Mouse (Mus musculus) right cerebral cortex, postnatal 10 days (tissue): ENCODE measurements at regions not wholly inside any gene's neighbourhood (a gene's known extent, or its start where the extent isn't known, plus 50 kb on each side); places are given as distances from the start of the nearest gene placed in this dataset.

Source experiments
- DNase-seq, 2 experiments: peaks; one replicate each; pipeline ENCODE4 v3.0.0; 2021; ENCODE audit warnings: low spot score in 2 of 2

GRCm38 (mm10) chr12:16189441-16189840 lies 372.7 kb upstream of the Trib2 start:
- no peak for DNase-seq

- no peak for DNase-seq
Observed at GRCm38 (mm10) chr12:16185976-16186515, 369.3 kb upstream of the Trib2 start.

DNA sequence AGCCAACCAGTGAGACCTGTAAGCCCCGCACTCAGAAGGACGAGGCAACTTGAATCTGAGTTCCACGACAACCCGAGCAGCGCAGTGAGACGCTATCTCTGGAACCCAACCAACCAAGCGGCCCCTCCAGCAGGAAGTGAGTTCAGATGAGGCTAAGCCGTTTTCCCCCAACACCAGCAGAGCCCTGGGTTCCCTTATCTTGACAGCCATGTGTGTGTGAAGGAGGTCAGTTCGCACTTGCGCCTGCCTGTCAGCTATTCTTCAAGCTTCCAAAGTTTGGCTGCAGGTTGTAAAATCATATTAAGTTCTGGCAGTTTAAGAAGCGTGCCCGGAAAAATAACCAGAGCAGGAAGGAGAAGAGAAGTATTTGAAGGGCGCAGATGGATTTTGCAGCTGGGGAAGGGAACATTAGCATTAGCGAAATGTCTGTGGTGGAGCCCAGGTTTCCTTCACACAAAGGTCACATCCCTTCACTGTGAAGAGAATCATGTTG lies 368.8 kb upstream of the Trib2 start:
- no peak for DNase-seq

GRCm38 (mm10) chr12:16183055-16183454 lies 366.3 kb upstream of the Trib2 start:
- no peak for DNase-seq

GRCm38 (mm10) chr12:16181599-16181998 lies 364.9 kb upstream of the Trib2 start:
- DNase-seq = no peak

DNA sequence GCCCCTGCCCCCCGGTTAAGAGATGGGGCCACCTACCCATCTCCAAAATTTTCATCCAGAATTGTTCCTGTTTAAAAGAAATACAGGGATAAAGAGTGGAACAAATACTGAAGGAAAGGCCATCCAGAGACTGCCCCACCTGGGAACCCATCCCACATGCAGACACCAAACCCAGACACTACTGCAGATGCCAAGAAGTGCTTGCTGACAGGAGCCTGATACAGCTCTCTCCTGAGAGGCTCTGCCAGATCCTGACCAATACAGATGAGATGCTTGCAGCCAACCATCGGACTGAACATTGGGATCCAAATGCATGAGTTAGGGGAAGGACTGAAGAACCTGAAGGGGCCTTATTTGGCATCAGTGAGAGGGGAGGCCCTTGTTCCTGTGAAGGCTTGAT lies 363.2 kb upstream of the Trib2 start:
- DNase-seq = no peak

- DNase-seq = no peak
Observed at GRCm38 (mm10) chr12:16176326-16176725, 359.6 kb upstream of the Trib2 start.

GRCm38 (mm10) chr12:16172176-16172575 lies 355.5 kb upstream of the Trib2 start:
- DNase-seq = no peak

DNA sequence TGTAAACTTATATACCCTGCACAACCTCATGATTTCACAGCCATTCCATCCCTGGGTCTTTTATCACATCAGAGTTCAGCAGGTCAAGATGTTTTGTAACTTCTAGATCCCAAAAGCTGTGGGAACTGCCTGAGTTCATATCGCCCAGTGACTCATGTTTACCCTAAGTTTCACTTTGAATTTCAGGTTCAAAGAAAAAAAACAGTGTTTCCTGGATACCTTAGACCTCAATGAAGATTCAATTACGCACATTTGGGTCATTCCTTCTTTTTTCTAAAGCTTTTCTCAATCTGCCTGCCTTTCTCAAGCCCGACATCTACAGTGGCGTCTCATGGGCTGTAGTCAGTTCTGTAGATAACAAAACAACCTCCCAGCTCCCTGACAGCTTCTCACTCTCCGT lies 354.9 kb upstream of the Trib2 start:
- no peak for DNase-seq

DNA sequence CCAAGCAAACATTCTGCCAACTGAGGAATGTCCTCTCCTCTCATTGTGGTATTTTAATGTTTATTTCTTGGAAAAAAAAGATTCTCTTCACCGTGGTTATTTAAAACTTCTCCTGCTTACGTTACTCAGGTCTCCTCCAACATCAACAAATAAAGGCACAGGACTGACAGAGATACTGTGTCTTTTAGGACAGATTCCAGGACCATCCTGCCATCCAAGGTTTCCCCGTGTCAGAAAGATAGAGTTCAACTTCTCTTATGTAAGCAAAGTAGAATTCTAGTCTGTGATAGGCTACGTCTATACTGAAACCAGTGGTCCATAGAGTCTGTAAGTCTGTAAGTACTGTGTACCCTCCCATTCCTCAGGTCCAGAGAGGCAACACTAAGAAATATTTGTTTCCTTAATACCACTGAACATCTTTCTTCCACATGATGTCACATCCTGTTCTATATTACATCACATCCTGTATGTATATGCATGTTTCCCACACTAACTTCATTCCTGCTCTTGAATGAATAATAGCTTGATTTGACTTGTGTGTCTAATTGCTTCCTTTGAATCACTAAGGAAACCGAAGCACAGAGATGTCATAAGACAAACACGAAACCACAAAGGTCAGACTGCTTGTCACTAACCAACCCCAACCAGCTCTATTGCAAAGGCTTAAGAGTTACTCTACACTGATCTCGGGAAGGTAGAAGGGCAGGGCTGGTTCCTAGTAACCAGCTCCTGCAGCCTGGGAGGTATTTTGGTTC lies 353.2 kb upstream of the Trib2 start:
- DNase-seq = no peak

- no peak for DNase-seq
Observed at GRCm38 (mm10) chr12:16167793-16168343, 351.1 kb upstream of the Trib2 start.

- DNase-seq = no peak
Observed at GRCm38 (mm10) chr12:16165126-16165525, 348.4 kb upstream of the Trib2 start.

DNA sequence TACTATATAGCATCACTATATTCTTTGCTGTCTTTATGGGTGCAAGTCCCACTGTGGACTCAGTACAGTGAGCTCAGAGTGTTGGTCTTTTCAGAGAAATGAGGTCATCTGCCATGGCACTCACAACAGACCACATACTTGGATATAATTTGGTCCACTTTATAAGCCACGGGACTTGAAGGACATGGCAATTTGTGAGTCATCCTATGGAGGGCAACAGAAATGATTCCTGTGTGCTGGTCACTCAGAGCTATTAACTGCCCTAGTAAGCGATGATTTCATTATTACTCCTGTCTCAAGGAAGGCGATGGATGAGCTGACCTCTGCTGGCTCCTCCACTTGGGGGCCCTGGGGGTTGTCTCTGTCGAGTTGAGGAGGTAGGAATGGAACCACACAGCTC lies 345.2 kb upstream of the Trib2 start:
- DNase-seq = no peak

DNA sequence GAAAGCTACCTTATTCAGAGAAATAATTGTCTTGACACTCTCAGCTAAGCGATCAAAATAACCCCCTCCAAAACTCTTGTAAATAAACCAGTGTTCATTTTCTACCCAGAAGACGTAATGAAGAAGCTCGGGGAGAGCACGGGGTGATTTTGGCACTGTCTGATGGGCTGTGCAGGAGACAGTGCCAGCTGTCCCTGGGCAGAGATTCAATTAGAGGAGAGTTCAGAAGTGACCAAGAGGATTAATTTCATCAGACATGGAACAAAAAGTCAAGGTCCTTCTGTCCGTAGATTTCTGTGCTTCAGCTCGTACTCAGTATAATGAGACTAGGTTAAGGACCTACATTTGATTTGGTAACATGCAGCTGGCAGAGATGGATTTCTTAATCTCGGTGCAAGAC lies 341.2 kb upstream of the Trib2 start:
- no peak for DNase-seq

DNA sequence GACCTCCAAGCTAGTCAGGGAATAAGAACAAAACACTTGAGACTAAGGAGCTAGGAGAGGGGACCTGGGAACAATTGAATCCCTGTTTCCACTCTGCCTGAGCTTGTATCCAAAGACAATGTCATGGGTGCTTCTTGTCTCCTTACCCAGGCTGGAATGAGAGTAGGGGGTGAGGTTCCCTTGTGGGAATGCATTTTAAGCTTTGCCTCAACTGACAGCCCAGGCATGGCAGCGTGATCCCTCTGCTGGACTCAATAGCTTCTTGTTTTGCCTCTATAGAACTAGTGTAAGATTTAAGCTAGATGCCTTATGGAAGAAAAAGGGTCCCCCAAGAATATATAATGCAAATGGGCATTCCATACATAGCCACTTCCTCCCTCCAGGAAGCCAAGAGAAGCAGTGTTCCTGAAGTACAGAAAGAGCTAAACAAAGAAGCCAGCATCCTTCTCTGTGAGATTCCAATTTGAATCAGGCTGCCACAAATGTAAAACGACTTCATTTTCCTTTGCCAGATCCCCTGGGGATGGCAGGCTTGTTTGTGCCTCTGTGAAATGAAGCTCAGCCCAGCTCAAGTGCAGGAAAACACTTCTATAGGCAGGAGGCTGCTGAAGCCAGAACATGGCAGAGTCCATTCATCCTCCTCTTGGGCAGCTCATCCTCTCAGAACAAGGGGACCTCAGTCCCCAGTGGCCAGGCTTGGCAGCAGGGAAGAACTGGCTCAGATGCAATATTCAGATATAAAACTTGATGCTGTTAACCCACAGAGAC lies 339.3 kb upstream of the Trib2 start:
- DNase-seq = peak; percentile 60 to 72

DNA sequence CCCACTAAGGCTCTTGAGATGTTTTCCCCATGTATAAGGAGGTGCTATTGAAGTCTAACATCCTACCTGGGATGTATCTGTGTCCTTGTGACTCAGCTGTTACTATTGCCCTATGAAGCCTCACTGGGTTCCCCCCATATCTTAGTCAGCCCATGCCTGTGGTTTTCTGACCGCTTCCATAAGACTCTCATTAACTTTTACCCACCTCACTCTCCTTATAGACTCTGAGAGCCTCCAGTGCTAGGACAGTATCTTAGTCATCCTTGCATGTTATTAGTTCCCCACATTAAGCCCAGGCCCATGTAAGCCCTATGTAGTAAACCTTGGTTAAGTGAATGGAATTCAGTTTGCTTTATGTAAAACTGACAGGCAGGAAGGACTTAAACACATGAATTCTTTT lies 337.5 kb upstream of the Trib2 start:
- no peak for DNase-seq

GRCm38 (mm10) chr12:16152108-16152507 lies 335.4 kb upstream of the Trib2 start:
- no peak for DNase-seq

DNA sequence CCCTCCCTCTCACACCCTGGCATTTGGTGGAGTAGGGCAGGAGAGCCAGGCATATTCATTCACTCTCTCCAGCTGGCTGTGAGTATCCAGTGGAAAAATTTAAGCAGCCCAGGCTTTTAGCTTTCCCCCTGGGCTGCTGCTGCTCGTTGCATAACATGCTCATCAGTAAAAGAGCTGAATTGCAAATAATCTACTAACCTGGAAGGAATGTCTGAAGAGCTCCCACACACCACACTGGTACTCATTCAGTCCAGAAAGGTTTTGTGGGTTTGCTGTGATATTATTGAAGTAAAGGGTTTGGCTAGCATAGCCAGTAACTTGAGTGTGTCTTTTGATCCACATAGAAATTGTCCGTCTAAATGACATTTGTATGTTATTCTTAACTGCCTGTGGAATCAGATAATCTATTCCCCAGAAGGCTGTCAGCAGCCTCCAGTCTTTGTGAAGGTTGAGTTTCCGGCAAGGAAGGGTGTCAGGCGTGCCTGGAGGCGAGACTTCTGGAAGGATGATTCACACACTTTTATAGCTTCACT lies 334.5 kb upstream of the Trib2 start:
- peak; percentile 32 to 48 for DNase-seq

DNA sequence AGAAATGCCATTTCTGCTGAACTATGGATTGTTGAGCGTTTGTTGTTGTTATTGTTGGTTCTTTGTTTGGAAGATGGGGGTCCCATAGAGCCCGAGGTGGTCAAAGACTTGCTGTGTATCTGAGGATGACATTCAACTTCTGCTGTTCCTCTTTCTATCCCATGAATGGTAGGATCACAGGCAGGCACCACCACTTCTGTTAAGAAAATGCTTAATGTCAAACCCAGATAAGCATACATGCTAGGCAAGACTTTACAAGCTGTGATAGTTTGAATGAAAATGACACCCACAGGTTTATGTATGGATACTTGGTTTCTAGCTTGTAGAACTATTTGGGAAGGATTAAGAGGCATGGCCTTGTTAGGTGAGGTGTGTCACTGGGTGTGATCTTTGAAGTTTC lies 330.2 kb upstream of the Trib2 start:
- DNase-seq = no peak

DNA sequence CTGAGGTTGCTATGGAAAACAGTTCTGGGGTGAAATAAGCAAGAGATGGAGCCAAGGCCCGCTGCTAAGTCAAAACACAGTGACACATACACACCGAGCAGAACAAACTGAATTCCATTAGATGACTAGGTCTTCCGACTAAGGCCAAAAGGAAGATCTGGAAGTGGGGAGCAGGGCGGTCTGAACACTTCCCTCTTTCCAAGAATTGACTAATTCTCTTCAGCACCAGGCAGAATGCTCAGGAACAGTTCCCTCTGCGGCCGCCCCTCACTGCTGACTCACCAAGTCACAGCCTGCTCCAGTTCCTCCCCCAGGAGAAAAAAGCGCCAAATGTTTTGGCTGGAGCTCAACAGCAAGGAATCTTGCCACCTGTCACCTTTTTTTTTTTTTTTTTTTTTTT lies 328.9 kb upstream of the Trib2 start:
- peak; percentile 39 to 49 for DNase-seq

DNA sequence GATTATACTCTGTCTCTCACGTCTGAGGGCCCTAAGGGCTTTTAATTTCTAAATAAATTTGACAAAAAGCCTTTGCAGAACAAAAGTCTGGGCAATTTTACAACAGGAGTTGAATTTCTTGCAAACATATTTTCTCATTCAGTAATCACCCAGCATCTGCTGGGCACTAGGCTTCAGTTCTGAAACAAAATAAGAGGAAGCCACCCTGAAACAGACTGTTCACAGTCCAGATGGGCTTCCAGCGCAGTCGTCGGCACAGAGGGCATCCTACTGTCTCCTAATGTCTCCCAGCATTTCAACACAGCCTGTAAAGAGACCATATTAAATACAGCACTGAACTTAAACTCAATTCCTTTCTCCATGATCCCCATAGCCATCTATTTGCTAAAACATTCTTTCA lies 324.5 kb upstream of the Trib2 start:
- peak in 1 of 2 experiments; percentile 33 for DNase-seq

- DNase-seq = no peak
Observed at GRCm38 (mm10) chr12:16140511-16141110, 323.9 kb upstream of the Trib2 start.
